Mouse (Mus musculus): ENCODE data around the gene Cpa4. TPM values are rescaled to one million over a fixed set of nuclear protein-coding genes. Genes with fewer than 3 reads are reported as not detected.

Cpa4 gene
- polyA plus RNA-seq (2012; rRNA removed): not detected in 2 replicates

DNA sequence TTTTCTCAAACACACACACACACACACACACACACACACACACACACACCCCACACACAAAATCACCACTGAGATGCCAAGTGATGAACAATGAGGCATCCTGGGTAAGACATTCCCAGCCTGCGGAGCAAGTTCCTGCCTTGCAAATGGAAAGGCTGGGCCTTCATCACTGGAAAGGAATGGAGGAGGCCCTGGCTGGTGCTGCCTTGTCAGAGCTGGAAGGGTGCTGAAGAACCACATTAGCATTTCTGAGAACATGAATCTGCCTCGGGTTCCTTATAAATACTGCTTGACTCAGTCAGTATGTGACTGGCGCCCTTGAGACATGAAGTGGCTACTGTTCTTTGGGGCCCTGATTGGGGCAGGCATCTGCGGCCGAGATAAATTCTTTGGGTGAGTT lies at the start of gene Cpa4:
TSS of gene Cpa4 (plus strand) at position 301 of the 400 bp plus-strand sequence.
- DNase-seq (ENCODE audit: low read depth): no peak

- DNase-seq (ENCODE audit: low read depth): no peak
Observed at GRCm38 (mm10) chr6:30520400-30520799, 47.8 kb upstream of the Cpa4 start.

GRCm38 (mm10) chr6:30525456-30526332 lies 42.5 kb upstream of the Cpa4 start:
- DNase-seq (ENCODE audit: low read depth): no peak

DNA sequence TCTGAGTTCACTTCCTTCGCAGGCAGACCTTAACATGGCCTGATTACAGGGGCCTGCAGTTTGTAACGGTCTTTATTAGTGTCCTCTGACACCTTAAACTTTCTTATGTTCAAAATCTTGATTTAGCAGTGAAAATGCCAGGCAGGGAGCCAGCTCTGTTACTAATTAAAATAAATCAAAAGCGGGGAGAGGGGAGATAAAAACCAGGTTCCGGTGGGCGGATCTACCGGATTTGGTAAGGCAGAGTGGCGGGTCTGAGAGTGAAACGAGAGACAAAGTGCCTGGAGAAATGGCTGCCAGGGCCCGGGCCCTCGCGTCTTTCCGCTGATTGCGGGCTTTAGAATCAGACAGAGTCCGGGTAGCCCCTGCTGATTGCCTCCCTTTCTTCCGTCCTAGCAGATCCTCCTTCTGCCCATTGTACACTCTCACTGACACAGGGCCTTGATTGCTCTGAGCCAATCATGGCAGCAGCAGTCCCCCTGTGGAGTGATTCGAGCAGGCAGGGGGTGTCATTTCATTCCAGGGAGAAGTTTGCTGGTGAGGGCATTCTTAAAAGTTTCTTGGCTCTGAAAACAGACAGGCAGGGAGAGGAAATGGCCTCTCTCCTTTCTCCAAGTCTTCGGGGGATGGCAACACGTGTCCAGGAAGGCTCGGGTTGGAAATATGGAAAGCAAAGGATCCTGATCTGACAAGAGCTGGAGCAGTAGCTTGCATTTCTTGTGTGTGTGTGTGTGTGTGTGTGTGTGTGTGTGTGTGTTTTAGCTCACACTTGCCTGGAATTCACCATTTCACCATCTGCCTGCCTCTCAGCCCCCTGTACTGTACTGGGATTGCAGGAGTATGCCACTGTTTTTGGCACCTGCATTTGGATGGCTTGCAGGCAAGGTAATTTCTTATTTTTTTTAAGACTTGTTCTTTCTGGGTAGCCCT lies 41.3 kb upstream of the Cpa4 start:
- DNase-seq (ENCODE audit: low read depth): no peak

- no peak for DNase-seq (ENCODE audit: low read depth)
Observed at GRCm38 (mm10) chr6:30528800-30529199, 39.4 kb upstream of the Cpa4 start.

- DNase-seq (ENCODE audit: low read depth): no peak
Observed at GRCm38 (mm10) chr6:30535340-30535739, 32.8 kb upstream of the Cpa4 start.

DNA sequence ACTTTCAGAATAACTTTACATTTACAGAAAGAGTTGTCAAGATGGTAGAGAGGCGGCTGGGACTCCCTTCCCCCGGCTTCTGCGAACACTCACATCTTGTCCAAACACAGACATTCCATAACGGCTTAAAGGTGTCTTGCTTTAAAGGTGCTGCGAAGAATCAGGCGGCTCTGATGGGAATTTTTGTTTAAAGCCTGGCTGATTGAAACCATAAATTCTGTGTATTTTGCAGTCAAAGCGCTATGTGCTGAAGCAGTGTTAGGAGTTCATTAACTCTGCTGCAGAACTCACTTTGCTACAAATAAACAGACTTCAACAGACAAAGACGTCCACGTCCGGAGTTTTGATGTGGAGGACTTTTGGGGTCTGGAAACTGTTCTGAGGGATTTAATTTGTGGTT lies 29.9 kb upstream of the Cpa4 start:
- DNase-seq (ENCODE audit: low read depth): no peak

- DNase-seq (ENCODE audit: low read depth): no peak
Observed at GRCm38 (mm10) chr6:30538800-30539199, 29.4 kb upstream of the Cpa4 start.

DNA sequence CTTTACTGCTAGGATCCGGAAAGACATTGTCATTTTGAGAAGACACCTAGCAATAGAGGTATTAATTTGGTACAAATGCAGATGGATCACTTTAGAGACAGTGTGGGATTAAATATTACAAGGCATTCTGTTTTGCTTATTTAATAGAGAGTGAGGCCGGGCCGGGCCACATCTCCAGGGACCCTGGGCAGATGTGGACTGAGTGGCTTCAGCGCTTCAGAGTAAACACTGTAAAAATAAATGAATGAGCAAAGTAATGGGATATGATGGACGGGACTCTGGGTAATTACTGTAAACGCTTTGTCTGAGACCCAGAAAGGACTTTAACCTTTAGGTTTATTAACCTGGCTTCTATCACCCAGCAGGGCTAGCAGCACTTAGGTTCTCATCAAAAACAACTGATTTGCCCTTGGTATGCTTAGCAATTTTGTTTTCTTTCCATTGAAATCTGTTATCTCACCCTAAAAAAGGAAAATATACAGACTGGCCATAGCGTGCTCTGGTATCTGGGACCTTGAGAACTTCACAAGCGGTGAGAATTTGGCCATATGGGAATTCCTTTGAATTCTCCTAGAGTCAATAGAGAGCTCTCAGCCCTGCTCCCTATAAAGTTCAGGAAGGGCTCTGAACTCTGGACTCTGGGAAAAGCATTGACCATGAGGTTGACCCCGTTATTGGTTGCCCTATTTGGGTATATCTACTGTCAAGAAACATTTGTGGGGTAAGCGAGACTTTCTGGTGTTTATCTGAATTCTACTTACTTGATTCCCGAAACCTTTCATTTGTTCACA lies 27.0 kb upstream of the Cpa4 start, which contains the start of gene Cpa2:
TSS of gene Cpa2 (plus strand) at position 574 of the 791 bp plus-strand sequence.
- no peak for DNase-seq (ENCODE audit: low read depth)

DNA sequence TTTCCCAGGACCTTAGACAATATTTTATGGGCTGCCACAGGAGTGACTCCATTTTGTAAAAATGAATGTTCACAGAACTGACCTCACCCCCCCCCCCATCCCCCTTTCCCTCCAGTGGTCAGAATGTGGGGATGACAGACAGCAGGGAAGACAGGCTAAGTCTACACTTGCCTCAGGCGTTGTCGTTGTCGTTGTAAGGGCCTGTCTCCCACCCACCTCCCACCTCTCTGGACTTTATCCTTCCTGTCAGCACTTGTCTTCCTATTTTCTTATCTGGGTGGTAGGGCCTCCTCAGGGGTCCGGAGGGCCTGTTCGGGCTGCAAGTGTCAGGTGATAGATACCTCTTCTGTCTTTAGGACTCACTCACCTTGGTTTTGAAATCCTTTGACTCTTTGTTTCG lies 25.9 kb upstream of the Cpa4 start:
- DNase-seq (ENCODE audit: low read depth): no peak

GRCm38 (mm10) chr6:30543077-30543476 lies 25.1 kb upstream of the Cpa4 start:
- no peak for DNase-seq (ENCODE audit: low read depth)

DNA sequence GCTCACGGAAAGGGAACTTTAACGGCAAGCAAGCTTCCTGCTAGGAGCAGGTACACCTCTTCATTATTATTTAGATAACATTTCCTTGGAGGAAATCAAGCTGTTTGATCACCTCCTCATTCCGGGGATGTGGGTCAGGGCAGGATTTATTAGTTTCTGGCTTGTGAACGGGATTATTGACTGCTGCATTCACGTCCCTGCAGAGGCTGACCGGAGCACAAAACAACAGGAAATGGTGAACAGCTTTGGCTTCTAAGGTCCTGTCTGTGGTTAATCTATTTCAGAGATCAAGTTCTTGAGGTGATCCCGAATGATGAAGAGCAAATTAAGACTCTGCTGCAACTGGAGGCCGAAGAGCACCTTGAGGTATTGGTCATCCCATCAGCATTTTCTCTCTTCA lies 24.3 kb upstream of the Cpa4 start:
- no peak for DNase-seq (ENCODE audit: low read depth)

DNA sequence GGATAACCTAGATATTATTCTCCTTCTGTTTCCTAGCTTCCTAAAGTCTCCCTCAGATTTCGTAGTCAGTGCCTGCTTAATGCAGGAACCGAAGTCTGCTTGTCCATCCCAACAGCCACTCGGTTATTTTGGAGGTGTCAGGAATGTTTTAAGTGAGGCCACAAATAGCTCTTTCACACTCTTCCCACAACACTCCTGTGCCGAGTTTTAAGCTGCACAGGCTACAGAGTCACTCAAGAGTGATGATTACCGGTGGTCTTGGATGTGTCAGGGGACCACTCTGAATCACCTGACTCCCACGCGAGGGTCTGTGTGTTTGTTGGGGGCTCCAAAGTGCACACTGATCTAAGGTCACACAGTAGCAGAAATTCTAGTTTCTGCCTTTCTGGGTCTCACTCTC lies 22.5 kb upstream of the Cpa4 start:
- no peak for DNase-seq (ENCODE audit: low read depth)

DNA sequence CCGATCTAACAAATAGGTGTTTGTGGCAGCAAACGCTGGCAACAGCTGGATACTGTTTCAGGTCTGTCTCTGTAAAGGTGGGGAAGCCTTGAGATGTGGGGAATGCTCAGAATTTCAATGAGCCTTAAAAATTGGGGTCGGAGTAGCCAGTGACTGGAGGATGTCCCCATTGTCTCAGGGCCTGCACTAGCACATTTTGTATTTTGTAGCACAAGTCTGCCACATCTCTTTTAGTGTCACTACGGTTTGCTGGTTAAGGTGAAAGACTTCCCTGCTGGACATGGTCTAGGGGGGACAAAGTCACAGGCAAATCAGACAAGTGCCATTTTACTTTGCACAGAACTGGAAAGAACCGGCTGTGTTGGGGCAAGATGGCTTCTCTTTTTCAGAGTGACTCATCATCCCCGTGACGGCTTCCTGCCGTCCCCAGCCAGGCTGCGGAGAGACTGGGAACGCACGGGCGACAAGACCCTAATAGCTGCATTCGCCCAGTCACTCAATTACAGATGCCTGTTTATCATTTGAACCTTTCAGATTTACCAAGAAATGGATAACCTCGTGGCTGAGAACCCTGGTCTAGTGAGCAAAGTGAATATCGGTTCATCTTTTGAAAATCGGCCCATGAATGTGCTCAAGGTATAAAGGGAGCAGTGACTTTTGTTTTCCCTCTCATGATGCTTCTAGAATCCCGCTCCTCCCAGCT lies 21.4 kb upstream of the Cpa4 start:
- DNase-seq (ENCODE audit: low read depth): no peak

DNA sequence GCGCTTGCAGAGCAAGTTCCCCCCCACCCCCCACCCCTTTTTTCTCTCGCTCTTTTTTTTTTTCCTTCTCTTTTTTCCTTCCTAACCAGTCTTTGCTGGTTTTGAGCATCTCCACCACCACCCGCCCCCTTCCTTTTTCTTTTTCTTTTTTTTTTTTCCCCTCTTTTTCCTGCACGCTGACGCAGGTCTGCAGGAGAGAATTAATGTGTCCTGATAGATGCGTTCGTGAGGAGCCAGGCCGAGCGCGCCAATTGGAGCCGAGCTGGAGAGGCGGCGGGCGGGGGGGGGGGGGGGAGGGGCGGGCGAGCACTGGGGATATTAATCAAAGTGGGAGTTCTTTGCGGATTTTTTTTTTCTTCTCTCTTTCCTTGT lies 20.9 kb upstream of the Cpa4 start:
- DNase-seq (ENCODE audit: low read depth): no peak

DNA sequence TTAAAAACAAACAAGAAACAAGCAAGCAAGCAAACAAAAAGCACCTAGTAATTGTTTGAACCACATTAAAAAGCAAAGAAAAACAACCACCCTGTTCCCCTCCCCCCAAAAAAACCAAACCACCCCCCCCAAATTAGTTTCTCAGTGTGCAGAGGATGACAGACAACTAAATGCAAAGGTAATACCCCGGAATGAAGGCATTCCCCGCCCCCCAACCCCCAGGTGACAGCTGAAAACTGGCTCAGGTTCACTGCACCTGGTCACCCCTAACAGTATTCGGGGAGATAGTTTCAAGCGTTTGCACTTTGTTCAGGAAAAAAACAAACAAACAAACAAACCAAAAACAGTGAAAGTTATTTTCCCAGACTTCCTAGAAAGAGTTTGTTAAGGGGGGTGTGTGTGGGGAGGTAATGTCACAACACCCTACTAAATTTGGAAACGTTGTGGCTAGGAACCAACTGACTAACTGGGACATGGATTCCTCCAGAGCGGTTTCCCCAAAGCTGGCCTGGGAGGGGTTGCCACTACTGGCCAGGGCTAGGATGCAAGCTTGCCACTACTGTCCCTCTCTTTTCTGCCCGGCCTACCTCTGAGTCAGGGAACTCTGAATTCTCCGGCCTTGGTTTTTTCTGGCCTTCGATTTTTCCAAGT lies 20.4 kb upstream of the Cpa4 start:
- DNase-seq (ENCODE audit: low read depth): no peak

- no peak for DNase-seq (ENCODE audit: low read depth)
Observed at GRCm38 (mm10) chr6:30549231-30549761, 18.9 kb upstream of the Cpa4 start.

GRCm38 (mm10) chr6:30550496-30551192 lies 17.5 kb upstream of the Cpa4 start:
- no peak for DNase-seq (ENCODE audit: low read depth)

- no peak for DNase-seq (ENCODE audit: low read depth)
Observed at GRCm38 (mm10) chr6:30551193-30551515, 17.0 kb upstream of the Cpa4 start.

Measured in gonadal fat pad, adult 2 months (tissue).